Mouse (Mus musculus) frontal cortex, postnatal 10 days (tissue): ENCODE data around the gene Eipr1.

ENCODE experiments used
- DNase-seq, 2 experiments: peaks; one replicate each; pipeline ENCODE4 v3.0.0; 2022; ENCODE audit warnings: low spot score in 2 of 2, mixed read lengths in 1 of 2

Eipr1 gene

GRCm38 (mm10) chr12:28817427-28817752 lies 65.8 kb downstream of the Eipr1 start:
- peak in 1 of 2 experiments; percentile 26 for DNase-seq

GRCm38 (mm10) chr12:28817891-28818290 lies 66.3 kb downstream of the Eipr1 start:
- no peak for DNase-seq

DNA sequence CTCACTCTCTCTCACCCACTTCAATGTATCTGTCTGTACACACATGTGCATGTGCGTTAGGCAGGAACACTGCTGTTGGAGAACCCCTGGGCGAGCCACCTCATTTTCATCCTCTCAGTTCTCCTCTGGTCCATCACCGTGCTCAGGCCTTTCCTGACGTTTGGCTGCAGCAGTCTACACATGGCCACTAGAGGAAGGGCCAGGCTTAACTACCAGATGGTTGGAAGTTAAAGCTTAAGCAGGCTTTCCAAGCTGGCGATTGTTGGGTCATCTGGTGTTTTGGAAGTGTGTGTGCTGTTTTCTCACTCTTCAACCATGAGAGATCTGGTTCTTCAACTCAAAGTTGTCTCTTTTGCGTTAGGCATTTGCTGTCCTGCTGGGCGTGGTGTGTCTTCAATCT lies 71.9 kb downstream of the Eipr1 start:
- no peak for DNase-seq

GRCm38 (mm10) chr12:28829502-28829901 lies 77.9 kb downstream of the Eipr1 start:
- DNase-seq: no peak

- DNase-seq: no peak
These were observed 78.9 kb downstream of the Eipr1 start for GRCm38 (mm10) chr12:28830471-28830870.

DNA sequence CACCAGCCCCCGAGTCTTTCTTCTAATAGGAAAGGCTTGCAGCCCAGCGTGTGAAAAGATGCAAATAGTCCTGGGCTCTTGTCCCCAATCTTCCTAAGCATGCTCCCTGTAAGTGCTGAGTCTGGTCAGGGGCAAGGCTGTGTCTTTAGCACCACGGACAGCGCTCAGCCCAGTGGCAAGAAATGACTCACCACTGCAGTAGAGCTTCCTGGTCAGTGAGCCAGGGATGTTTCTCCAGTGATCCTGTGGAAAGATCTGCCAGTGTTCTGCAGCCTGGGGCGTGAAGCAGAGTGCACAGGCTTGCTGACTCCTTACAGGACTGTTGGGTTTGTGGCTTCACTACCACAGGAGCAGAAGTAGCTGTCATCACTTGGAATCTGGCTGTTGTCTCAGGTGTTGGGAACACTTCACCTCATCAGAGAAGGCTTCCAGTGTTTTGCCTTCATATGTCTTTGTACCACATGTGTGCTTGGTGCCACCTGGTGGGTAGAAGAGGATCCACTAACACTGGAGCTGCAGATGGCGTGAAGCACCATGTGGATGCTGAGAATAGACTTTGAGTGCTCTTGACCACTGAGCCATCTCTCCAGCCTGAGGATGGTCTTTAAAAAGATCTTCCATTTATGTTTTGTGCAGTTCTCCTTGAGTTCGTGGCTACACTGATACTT lies 79.6 kb downstream of the Eipr1 start:
- DNase-seq: peak; percentile 38 to 45

- no peak for DNase-seq
These were observed 82.7 kb downstream of the Eipr1 start for GRCm38 (mm10) chr12:28834266-28834665.

DNA sequence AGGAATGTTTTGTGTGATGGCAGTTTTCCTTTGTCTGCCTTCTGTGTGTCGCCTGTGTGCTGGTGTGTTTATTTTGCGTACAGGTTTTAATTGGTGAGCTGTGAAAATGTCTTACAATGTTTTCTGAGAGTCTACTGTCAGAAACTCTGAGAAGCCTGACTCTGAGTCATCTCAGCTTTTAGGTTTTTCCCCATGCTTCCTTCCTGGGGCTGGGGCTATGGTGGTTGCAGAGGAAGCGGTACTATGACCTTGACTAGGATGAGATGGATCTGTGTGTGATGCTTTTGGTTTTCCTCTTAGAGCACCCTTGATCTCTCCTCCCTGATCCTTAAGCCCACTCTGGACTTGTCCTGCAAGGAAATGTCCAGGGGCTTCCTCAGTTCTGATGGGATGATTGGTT lies 84.1 kb downstream of the Eipr1 start:
- no peak for DNase-seq

- DNase-seq: no peak
These were observed 86.7 kb downstream of the Eipr1 start for GRCm38 (mm10) chr12:28838268-28838667.

- no peak for DNase-seq
These were observed 87.4 kb downstream of the Eipr1 start for GRCm38 (mm10) chr12:28838971-28839370.

DNA sequence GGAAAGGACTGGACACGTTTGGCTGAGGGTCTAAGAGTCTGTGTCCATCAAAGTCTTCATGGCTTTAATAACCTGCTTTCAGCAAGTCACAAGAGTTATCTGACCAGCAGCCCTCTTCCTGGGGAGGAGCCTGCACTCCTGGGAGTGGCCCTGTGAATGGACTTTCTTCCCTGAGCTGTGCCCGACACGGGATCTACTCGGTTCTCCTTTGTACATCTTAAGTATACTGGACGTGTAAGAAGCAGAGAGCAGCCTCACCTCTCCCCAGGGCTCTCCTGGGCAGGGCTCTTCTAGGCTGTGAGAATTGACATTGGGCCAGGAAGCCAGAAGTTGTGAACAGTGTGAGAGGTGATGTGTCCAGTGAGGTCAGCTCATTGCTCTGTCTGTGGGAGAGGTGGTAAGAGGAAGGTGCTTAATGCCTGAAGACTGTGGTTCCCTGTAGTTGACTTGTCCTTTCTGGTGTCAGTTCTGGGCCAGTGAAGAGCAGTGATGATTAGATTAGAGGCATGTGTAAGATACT lies 89.6 kb downstream of the Eipr1 start:
- no peak for DNase-seq

DNA sequence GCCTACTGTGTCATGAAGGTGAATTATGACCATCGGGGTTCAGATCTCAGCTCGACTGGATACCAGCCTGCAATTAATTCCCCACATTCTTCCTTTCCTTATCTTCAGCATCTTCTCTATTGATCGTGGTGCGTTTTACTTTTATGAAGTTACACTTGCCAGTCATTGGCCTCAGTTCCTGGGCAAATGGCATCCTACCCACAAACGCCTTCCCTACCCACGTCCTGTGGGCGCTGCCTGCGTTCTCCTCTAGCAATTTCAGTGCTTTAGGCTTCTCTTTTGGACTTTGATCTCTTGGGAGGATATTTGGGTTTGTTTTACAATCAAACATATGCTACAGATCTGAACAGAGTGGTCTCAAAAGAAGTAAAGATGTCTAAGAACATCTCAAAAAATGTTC lies 94.2 kb downstream of the Eipr1 start:
- no peak for DNase-seq

GRCm38 (mm10) chr12:28847401-28847800 lies 95.8 kb downstream of the Eipr1 start:
- DNase-seq: no peak

GRCm38 (mm10) chr12:28848726-28849612 lies 97.4 kb downstream of the Eipr1 start:
- DNase-seq: no peak

GRCm38 (mm10) chr12:28859495-28860263 lies 108.1 kb downstream of the Eipr1 start:
- no peak for DNase-seq

- DNase-seq: peak in 1 of 2 experiments; percentile 27
These were observed 108.6 kb downstream of the Eipr1 start for GRCm38 (mm10) chr12:28860264-28860560.

- DNase-seq: no peak
These were observed 111.7 kb downstream of the Eipr1 start for GRCm38 (mm10) chr12:28863260-28863659.

DNA sequence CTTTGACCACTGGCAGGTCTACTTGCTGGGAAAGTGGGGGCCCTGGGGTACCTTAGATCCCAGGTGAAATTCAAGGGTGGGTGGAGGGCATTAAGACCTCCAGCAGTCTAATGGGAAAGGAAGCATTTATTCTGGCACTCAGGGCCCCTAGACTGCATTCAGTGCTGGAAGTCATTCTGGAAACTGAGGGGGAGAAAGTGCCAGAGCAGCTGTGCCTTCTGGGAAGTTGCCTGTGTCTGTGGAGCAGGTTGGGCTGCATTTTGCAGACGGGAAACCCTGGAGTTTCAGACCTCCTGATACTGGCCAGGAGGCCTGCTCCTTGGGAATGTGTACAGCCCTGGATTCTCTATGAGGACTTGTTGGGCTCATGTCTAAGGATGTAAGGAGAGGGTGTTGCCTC lies 114.5 kb downstream of the Eipr1 start:
- DNase-seq: no peak

- no peak for DNase-seq
These were observed 117.2 kb downstream of the Eipr1 start for GRCm38 (mm10) chr12:28868794-28869193.

GRCm38 (mm10) chr12:28872271-28872670 lies 120.7 kb downstream of the Eipr1 start:
- DNase-seq: peak; percentile 61 to 82

DNA sequence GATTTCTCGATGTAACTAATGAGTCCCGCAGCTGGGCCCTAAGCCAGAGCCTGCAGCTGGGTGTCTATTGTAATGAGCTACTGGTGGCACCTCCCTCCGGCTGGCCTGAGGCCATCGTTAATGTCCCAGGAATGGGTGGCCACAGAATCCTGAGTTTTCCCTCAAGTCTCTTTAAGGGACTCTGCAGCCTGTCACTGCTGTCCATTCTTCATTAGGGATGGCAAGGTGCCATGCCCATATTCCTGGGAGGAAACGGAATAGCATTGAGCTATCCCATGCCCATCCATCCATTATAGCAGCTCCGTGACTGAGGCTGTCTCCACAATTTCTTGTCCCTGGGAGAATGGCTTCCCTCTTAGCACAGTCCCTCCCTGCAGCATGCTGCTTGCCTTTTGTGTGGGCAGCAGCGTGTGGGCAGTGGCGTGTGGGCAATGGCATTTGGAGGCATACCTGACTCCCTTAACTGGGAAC lies 123.2 kb downstream of the Eipr1 start:
- DNase-seq: peak in 1 of 2 experiments; percentile 60

GRCm38 (mm10) chr12:28875471-28875870 lies 123.9 kb downstream of the Eipr1 start:
- DNase-seq: no peak
